Mouse (Mus musculus) liver, embryonic 14 days (tissue): ENCODE data around the gene Vmn1r84. TPM values are rescaled to one million over a fixed set of nuclear protein-coding genes. Genes with fewer than 3 reads are reported as not detected.

Experiments
- polyA plus RNA-seq: library from polyadenylated mRNA; depleted of rRNA; stranded (reverse); fragments of >200 nt; gene quantifications from 2 replicates; pipeline ENCODE4 v1.2.3, GENCODE M21; 2012; rRNA removed

Gene Vmn1r84
- not detected in 2 replicates for polyA plus RNA-seq

DNA sequence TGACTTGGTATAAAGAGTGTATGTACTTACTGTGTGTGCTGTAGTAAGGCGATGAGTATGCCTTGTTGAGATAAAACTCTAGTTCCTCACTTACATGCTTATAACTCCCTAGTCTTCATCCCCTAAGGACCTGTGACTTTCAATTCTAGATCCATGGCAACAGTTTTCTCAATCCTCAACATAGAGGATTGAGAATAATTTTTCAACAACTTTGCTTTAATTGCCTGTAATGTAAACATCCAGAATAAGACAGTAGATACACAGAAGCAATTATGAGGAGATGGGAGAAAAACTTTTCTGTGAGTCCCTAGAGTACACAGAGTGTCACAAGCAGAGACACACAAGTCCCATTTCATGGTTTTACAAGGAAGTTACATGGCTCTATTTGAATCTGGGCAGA, at the start of gene Vmn1r84:
Gene Vmn1r84, minus strand, starts transcription at position 101 of the 400 bp plus-strand sequence.

DNA sequence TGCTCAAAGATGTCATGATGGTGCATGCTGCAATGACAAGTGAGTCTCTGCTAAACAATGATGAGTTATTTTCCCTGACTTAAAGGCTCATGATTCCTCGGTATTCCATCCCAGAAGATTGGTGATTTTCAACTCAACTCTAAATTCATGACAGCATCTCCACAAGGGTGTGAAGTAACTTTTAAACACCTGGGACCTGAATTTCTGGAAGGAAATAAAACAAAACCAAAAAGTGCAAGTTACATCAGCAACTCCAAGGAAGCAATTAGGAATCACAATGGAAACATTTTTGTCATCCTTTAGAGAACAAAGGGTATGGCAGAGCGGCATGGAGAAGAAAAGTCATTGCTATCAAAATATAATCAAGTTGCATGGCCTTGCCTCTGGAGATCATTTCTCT, 39.7 kb downstream of the Vmn1r84 start, which contains the start of gene Vmn1r83:
Gene Vmn1r83, minus strand, starts transcription at position 101 of the 400 bp plus-strand sequence.

Other genes starting within 250 kb of the Vmn1r84 start
- gene Vmn1r78, start 219.0 kb downstream of the Vmn1r84 start, polyA plus RNA-seq = not detected in 2 replicates
- not detected in 2 replicates for gene Vmn1r79, start 198.0 kb downstream of the Vmn1r84 start, polyA plus RNA-seq
- not detected in 2 replicates for gene Vmn1r80, start 180.0 kb downstream of the Vmn1r84 start, polyA plus RNA-seq
- not detected in 2 replicates for gene Vmn1r81, start 101.0 kb downstream of the Vmn1r84 start, polyA plus RNA-seq
- not detected in 2 replicates for gene Vmn1r82, start 68.8 kb downstream of the Vmn1r84 start, polyA plus RNA-seq
- not detected in 2 replicates for gene Vmn1r83, start 39.8 kb downstream of the Vmn1r84 start, polyA plus RNA-seq
- 0.35 and 0.38 TPM in 2 replicates for gene Zfp551, start 53.5 kb upstream of the Vmn1r84 start, polyA plus RNA-seq
- 1.5 TPM in 2 replicates for gene Zfp606, start 109.0 kb upstream of the Vmn1r84 start, polyA plus RNA-seq
- gene 2900092C05Rik, start 143.2 kb upstream of the Vmn1r84 start, polyA plus RNA-seq = not detected in 2 replicates
- not detected in 2 replicates for gene Vmn2r53, start 239.5 kb upstream of the Vmn1r84 start, polyA plus RNA-seq